Mouse (Mus musculus) kidney, postnatal 10 days (tissue): ENCODE measurements around the gene Eef1akmt3.

Source experiments
- DNase-seq: peaks from one replicate; pipeline ENCODE4 v3.0.0; 2021; ENCODE audit warnings: mixed read lengths

Eef1akmt3 gene

GRCm38 (mm10) chr10:126997340-126998113 is 43.8 kb downstream of the Eef1akmt3 start:
- peak; percentile 59 for DNase-seq

DNA sequence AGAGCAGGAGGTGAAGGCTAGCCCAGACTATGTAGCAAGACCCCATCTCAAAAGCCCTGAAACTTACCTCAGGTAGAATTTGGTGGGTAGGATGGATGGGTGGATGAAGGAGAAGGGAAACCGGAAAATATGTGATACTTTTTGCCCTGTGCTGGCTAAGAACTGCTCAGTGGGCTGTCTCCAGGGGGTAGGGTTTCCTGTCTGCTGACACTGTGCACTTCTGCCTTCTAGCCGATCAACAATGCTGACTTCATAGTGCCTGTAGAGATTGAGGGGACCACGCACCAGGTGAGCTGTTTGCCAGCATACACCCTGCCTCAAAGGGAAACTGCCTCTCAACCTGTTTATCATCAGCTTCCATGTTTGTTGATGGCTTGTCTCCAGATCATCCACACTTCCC is 47.7 kb downstream of the Eef1akmt3 start:
- no peak for DNase-seq

DNA sequence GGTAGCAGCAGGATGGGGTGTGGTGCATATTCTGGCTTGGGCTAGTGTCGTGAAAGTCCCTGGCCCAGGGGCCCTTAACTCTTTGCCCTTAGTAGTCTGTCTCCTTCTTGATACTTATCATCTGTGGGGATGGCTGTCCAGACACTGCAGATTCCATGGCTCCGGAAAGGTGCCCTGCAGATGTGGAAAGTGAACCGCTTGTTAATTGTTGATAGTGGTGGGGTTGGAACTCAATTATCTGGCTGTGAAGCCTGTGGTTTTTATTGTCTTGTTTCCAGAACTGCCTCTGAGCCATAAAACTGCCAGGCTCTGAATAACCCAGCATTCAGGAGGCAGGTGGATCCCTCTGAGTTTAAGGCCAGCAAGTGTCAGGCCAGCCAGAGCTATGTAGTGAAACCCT is 49.6 kb downstream of the Eef1akmt3 start:
- no peak for DNase-seq

- DNase-seq, result peak; percentile 92
Measured at GRCm38 (mm10) chr10:126990313-126991056, 50.8 kb downstream of the Eef1akmt3 start.

GRCm38 (mm10) chr10:126988513-126989165 is 52.7 kb downstream of the Eef1akmt3 start:
- DNase-seq, result no peak

GRCm38 (mm10) chr10:126987183-126988118 is 53.9 kb downstream of the Eef1akmt3 start:
- no peak for DNase-seq

- peak; percentile 95 for DNase-seq
Measured at GRCm38 (mm10) chr10:126986541-126986961, 54.8 kb downstream of the Eef1akmt3 start.

DNA sequence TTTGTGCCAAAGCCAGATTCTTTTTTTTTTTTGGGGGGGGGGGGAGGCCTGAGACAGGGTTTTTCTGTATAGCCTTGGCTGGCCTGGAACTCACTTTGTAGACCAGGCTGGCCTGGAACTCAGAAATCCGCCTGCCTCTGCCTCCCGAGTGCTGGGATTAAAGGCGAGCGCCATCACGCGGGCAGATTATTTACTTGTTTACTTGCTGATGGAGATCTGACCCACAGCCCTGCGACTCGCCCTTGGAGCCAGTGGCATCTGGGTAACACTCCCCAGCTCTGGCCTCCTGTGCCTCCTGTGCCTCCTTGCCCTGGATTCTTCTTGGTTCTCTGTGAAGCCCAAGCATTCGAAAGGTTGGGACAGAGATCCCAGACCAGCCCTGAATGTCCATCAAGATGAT is 55.7 kb downstream of the Eef1akmt3 start:
- no peak for DNase-seq

DNA sequence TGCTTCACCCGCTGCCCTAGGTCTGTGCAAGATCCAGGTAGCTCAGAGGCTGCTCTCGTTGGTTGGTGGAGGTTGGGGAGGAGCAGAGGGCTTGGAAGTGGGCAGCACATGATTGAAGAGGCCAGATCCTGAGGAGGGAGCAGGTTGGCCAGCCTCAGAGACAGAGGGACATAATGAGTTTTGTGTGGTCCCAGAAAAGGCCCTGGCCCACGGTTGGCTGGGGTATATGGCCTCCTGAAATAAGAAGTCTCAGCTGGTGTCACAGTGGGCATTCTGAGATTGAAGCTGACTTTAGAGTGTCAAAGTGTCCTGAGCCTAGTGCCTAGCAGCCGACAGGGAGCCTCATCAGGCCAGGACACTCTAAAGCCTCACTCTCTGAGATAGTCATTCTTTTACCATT is 56.2 kb downstream of the Eef1akmt3 start:
- no peak for DNase-seq

- peak; percentile 65 for DNase-seq
Measured at GRCm38 (mm10) chr10:126984189-126985004, 56.9 kb downstream of the Eef1akmt3 start.

DNA sequence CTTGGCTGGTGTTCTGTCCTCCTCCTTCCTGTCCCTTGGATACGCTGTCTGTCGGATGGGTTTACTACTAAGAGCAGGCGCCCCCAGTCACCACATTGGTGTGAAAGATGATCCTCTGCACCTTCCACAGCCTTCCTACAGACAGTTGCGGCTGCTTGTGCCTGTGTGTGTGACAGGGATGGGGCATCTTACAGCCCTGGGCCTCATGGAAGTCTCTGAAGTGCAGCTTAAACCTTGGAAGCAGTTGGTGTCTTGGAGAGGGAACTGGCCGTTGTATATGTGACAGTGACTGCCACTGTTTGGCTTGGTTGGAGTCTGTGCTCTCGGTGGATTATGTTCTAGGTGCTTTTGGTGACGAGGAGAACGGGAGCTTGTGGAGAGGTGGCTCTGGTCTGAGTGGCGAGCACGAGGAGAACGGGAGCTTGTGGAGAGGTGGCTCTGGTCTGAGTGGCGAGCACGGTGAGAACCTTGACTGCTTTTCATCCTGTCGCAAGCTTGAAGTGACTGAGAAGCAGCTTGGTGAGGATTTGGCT is 58.1 kb downstream of the Eef1akmt3 start:
- no peak for DNase-seq

GRCm38 (mm10) chr10:126981746-126982145 is 59.6 kb downstream of the Eef1akmt3 start:
- DNase-seq, result no peak
